Mouse (Mus musculus): Measurements from ENCODE around the gene Kcnj5.
A peak's percentile ranks its signal among the peaks of the same experiment; 100 is the strongest.

The Kcnj5 gene

DNA sequence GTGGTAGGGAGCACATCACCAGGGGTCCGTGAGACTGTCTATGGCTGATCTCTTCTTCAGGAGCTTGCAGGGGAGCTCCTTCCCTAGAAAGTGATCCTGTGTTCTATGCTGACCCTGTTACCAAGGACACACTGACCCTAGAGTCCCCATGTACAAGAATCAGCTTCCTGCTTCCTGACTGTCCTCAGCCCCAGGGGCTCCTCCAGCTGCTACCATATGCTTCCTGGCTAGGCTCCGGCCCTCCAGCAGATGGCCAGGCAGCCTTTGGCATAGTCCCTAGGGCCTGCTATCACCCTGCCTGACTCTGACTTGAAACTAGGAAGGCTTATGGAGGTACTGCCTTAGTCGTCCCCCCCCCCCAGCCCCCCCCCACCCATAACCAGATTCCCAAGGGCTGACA, 24.0 kb downstream of the Kcnj5 start:
- DNase-seq (ENCODE audit: low read depth, low spot score): no peak

DNA sequence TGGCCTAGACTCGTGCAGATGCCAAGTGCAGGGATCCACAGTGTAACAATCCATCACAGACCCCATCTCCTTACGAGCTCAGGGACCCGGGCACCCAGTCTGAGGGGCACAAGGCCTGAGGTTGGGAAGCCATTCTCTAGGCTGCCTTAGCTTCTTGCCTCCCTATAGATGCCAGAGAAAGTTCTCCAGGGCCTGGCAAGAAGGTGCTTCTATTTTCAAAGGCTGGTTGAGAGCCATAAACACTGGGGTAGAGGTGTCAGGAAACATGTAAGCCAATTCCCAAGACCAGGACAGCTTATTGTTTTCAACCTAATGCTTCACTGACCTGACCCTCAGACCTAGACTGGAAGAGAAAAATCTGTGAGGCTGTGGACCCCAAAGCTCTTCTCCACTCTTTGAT, 28.2 kb downstream of the Kcnj5 start:
- DNase-seq (ENCODE audit: low read depth, low spot score): no peak

DNA sequence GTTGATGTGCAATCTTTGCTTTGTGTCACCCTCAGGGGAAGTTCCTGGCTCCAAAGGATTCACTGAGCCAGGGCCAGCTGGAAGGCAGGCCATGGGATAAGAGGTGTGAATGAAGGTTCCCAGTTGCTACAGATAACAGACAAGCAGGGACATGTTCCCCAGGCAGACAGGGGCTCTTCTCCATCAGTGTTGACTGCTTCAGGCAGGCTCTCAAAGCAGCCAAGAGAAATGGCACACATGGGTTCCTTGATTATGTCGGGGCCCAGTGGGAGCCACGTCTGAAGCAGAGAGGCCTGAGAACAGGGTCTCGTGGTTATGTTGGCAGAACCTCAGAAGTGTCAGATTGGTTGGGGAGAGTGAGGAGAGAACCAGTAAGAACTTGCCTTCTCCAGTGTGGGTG, 30.1 kb downstream of the Kcnj5 start:
- no peak for DNase-seq (ENCODE audit: low read depth, low spot score)

DNA sequence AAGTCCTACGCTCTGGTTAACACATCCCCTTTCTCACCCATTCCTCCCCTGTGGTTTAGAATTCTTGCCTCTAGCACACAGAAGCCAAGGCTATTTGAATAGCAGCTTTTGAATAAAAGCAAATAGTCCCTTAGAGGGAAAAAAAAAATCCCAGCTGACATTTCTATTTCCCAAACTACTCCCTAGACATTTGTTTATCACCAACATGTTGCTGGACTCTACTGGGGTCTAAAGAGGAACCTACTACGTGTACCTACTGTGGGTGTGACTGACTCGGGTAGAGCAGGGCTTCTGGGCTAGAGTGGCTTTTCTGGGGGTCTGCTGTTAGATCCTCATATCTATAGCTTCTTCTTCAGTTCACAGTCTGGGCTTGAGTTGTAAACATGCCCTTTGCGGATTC, 31.9 kb downstream of the Kcnj5 start:
- no peak for DNase-seq (ENCODE audit: low read depth, low spot score)

DNA sequence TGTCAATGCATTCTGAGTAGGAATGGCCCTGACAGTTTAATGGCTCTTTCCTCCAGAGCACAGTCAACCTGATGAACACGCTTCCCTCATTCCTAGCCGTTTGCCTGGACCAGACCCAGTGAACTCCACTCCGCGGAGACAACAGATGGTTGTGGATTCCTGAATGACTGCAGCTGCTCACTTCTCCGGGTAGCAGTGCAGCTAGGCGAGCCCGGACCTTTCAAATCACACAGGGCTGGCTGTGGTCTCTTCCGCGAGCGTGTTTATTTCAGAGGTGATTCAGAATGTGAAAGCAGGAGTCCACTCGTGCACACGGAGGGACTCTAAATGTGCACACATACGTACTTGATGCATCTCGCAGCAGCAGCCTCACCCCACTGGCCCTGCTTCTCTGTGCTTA, 32.4 kb downstream of the Kcnj5 start:
- DNase-seq (ENCODE audit: low read depth, low spot score): no peak

DNA sequence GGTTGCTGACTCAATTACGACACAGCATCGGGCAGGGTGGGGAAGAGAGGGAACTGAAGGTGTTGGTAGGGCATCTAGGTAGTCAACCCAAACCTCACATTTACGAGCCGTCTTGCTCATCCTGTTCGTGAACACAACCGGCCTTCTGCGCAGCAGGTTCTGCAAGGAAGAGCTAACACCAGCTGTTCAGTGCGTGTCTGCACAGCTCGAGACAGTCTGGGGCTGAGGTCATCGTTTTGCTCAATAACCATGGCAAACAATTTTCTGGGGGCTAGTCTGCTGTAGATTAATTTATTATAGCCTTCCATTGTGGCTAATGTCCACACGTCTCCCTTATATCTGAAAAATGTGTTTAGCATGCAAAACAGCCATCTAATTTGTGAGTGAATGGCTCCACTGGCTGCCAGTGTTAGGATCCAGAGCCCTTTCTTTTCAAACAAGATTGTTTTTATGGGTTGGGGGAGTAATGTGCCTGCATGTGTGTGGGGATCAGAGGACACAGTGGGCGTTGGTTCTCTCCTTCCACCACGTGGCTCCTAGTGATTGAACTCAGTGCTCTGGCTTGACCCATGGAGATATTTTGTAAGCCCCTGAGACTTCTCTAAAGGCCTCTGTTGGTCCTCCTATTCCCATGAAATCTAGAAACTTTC, 41.5 kb downstream of the Kcnj5 start:
- DNase-seq (ENCODE audit: low read depth, low spot score): no peak

DNA sequence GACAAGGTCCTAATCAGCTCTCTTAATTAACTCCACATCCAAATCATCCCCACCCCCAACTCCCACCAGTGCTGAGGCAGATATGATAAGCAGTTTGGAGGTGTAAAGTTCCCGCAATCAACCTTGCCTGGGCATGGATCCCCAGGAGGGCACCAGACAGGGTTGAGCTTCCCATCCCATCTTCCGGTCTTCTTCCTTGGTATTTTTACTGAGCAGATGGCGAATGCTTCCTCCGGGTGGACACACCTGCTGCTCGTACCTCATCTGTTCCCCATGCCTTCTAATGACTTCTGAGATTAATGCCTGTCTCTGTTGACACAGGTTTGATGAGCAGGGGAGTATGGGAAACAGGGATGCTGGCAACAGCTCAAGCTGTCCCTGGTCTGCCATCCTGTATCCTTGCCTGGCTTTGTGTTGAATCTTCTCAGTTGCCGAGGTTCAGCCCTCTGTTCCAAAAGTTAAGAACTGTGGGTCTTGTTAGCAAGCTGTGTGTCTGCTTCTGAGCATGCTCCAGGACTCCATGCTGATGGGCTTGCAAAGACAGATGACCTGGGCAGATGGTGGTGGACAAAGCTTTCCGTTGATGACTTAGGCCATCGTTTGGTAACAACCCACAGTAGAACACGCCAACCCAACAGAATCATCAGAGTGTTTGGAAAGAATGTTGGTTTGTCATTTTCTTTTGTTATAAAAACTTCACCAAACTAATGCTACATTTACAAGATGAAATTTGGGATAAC, 48.9 kb downstream of the Kcnj5 start:
- no peak for DNase-seq (ENCODE audit: low read depth, low spot score)

DNA sequence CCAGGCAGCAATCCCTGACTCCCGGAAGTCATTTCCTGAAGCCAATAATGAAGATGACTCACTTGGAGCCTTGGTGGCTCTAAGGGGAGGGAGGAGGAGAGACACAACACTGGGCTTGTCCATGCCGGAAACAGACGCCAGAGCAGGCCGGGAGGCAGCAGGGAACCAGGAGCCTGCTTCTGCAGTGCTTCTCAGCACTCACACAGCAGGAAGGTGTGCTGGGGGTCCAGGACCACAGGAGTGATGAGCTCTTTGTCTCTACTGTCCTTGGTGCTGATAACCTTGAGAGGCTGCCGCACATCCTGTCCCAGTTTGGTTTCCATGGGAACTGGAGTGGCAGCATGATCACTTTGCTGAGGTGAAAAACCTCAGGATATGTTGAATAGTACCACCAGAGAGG, 51.5 kb downstream of the Kcnj5 start:
- DNase-seq (ENCODE audit: low read depth, low spot score): no peak

DNA sequence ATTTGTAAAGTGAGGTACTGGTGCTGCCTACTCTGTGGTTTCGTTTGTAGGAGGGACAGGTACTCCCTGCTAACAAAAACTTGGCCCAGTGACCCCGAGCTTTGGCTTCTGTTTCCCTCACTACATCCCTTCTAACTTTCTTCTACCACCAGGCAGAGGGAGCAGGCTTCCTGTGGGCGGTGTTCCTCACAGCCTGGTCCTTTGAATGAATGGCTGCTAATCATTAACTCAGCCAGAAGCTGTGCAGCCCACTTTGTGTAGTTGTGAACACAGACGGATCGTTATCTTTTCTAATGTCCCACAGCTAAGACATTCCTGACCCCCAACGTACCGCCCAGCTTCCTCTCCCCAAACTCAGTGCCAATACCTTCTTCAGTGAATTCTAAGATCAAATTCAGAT, 52.5 kb downstream of the Kcnj5 start:
- no peak for DNase-seq (ENCODE audit: low read depth, low spot score)

DNA sequence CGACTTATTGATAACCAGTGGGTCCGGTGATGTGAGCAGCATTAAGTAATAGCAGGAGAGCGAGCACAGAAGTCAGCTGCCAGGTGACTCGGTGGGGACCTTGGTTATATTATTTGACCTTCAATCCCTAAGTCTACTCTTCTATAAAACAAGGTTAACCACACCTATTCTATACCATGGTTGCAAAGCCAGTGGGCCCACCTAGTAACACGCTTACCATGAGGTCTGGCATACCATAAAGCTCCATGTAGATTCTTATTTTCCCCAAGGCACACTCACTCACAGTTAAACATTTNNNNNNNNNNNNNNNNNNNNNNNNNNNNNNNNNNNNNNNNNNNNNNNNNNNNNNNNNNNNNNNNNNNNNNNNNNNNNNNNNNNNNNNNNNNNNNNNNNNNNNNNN, 60.6 kb downstream of the Kcnj5 start:
- DNase-seq (ENCODE audit: low read depth, low spot score): no peak

DNA sequence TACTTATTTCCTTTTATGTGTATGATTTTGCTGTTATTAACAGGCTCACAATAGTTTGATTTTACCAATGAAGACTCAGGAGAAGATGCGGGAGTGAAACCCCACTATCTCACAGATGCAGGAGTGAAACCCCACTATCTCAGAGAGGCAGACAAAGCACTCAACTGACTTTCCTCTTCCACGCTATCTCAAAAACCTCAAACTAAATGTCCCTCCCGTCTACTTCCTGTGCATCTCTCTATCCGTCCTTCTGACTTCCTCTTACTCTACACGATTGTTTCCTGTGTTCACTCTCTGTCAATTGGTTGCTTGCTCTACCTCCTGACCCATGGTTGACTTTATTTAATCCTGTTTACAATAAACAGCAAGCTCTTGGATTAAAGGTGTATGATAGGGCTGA, 63.7 kb downstream of the Kcnj5 start:
- no peak for DNase-seq (ENCODE audit: low read depth, low spot score)

DNA sequence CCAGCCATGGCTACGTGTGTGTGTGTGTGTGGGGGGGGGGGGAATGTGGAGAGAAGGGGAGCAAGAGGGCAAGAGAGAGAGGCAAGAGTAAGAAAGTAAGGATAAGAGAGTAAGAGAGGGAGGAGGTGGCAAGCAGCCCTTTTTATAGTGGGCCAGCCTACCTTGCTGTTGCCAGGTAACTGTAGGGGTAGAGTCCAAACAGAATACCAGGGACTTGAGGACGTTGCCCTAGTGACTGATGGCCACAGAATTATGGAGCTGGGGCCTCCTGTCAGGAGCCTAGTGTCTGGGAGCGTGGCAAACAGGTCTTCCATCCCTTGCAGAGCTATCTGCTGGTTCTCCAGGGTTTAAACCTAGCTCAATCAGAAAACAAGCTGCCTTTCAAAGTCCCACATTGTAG, 64.4 kb downstream of the Kcnj5 start:
- DNase-seq (ENCODE audit: low read depth, low spot score): no peak

DNA sequence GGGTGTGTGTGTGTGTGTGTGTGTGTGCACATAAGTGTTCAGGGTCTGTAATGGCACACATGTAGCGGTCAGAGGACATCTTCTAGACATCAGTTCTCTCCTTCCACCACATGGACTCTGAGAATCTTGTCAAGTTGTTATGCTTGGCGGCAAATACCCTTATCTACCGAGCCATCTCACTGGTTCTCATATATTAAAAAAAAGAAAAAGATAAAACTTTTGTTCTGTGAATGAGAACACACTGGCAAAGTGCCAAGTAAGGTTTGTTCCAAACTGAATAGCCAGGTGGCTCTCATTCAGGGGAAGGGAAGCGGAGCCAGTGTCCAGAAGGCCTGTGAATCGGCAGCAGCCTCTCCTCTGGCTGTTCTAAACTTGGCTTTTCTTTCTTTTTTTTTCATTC, 66.1 kb downstream of the Kcnj5 start:
- DNase-seq (ENCODE audit: low read depth, low spot score): no peak

DNA sequence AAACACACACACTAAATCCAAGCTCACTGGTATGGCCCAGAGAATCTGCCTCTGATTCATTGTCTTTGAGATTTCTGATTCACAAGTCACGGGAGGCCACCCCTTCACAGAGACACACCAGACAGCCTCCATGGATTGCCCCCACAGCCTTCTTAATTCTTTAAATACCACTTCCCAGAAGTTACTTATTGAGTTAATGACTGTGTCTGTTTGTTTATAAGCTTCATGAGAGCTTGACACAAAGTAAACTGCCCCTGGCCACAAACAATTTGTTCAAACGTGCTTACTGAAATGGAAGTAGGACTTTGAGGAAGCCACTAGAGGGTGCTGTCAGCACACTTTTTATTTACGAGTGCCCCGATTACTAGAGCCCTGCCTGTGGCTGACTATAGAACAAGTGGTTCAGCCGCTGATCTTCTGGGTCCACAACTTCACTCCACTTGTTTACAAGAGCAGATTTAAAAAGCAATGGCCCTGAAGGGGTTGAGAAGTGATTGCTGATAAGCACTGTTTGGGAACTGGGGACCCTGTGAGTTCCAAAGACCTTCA, 72.2 kb downstream of the Kcnj5 start:
- DNase-seq (ENCODE audit: low read depth, low spot score): peak; percentile 76
